33 mouse cellular contexts compared by ENCODE assay signal in genomic region chr15:89020492-89020891, GRCm38 (mm10). TPM values are rescaled to one million over a fixed set of nuclear protein-coding genes. Genes with fewer than 3 reads are reported as not detected.
A peak's percentile ranks its signal among the peaks of the same experiment; 100 is the strongest.
DNase-seq lines count a peak whose midpoint lies in the region; ATAC-seq and TF ChIP-seq lines count a peak whose summit lies in the region.
"Had no signal": no experiment of that assay in that cellular context is flagged by ENCODE, and none has a peak within 500 bp of the region (broad histone marks: within the 10 kb centered on the region; RNA-seq: fewer than 3 reads in every experiment).

No protein-coding gene starts in this region.

- peak overlapping the region; percentile 56 for H3K9ac ChIP-seq in heart, embryonic 11.5 days (ENCODE audit: low read depth, low read length)
- H3K9ac ChIP-seq in heart, embryonic 14.5 days (ENCODE audit: low read length) = peak overlapping the region; percentile 74
- H3K9ac ChIP-seq: embryonic facial prominence, embryonic 12.5 days; embryonic facial prominence, embryonic 15.5 days; forebrain, embryonic 13.5 days; hindbrain, embryonic 14.5 days had no signal

- intact Hi-C loops in heart, postnatal 25 days (cut with DNase I) = no loop called here

- peak overlapping the region; percentile 64 for H3K4me2 ChIP-seq in heart, embryonic 11.5 days
- peak overlapping the region; percentile 62 for H3K4me2 ChIP-seq in heart, embryonic 14.5 days (ENCODE audit: low read length)
- H3K4me2 ChIP-seq in myocyte (ENCODE audit: low read depth) = no peak overlapping the region
- H3K4me2 ChIP-seq: embryonic facial prominence, embryonic 12.5 days; embryonic facial prominence, embryonic 15.5 days; forebrain, embryonic 13.5 days; hindbrain, embryonic 14.5 days had no signal

- H3K27me3 ChIP-seq in heart, embryonic 11.5 days (ENCODE audit: control insufficient read depth, insufficient read depth, low read length) = no peaks in the 10 kb centered on the region
- no peaks in the 10 kb centered on the region for H3K27me3 ChIP-seq in heart, embryonic 14.5 days (ENCODE audit: control insufficient read depth, insufficient read depth, low read length)
- peaks cover 41% of the 10 kb centered on the region for H3K27me3 ChIP-seq in myocyte (ENCODE audit: control insufficient read depth, insufficient read depth, insufficient read length)
- H3K27me3 ChIP-seq: embryonic facial prominence, embryonic 12.5 days; embryonic facial prominence, embryonic 15.5 days; forebrain, embryonic 13.5 days had no signal

- peaks cover 11% of the 10 kb centered on the region for H3K4me1 ChIP-seq in heart, embryonic 11.5 days (ENCODE audit: control insufficient read depth, insufficient read depth, low read length)
- H3K4me1 ChIP-seq in heart, embryonic 14.5 days (ENCODE audit: control insufficient read depth in 2 of 2, insufficient read depth in 2 of 2, low read length in 2 of 2) = peaks cover 9 to 13% of the 10 kb centered on the region in 2 experiments
- H3K4me1 ChIP-seq: embryonic facial prominence, embryonic 12.5 days; embryonic facial prominence, embryonic 15.5 days had no signal

- no peaks in the 10 kb centered on the region for H3K9me3 ChIP-seq in heart, embryonic 11.5 days (replicated peaks; ENCODE audit: control insufficient read depth, low read length)
- no peaks in the 10 kb centered on the region for H3K9me3 ChIP-seq in heart, embryonic 14.5 days (ENCODE audit: control insufficient read depth, low read length)
- H3K9me3 ChIP-seq: embryonic facial prominence, embryonic 12.5 days; embryonic facial prominence, embryonic 15.5 days; forebrain, embryonic 13.5 days; G1E had no signal

- H3ac ChIP-seq in myocyte (ENCODE audit: control insufficient read depth, insufficient read length) = no peak overlapping the region

- no peaks in the 10 kb centered on the region for H3K36me3 ChIP-seq in heart, embryonic 11.5 days (ENCODE audit: control insufficient read depth, insufficient read depth, low read length)
- H3K36me3 ChIP-seq in heart, embryonic 14.5 days (ENCODE audit: control insufficient read depth, insufficient read depth, low read length) = peaks cover 19% of the 10 kb centered on the region
- no peaks in the 10 kb centered on the region for H3K36me3 ChIP-seq in myocyte (ENCODE audit: control insufficient read depth, insufficient read depth)
- H3K36me3 ChIP-seq: embryonic facial prominence, embryonic 12.5 days; embryonic facial prominence, embryonic 15.5 days; G1E had no signal

- peak overlapping the region; percentile 92 for H3K27ac ChIP-seq in heart, embryonic 11.5 days (ENCODE audit: low read depth, low read length)
- H3K27ac ChIP-seq in heart, embryonic 14.5 days (replicated peaks in 1 of 2; ENCODE audit: control insufficient read depth in 1 of 2, insufficient read depth in 1 of 2, low read depth in 2 of 2, low read length in 2 of 2) = peak overlapping the region; percentile 96 to 97
- H3K27ac ChIP-seq: embryonic facial prominence, embryonic 12.5 days; embryonic facial prominence, embryonic 15.5 days; forebrain, embryonic 13.5 days; gastrocnemius, adult 2 months; hindbrain, embryonic 14.5 days; hindbrain, postnatal 0 days had no signal

- 37% methylated on average over 7 of the region's 7 CpGs for whole genome bisulfite sequencing in heart, embryonic 11.5 days (ENCODE audit: insufficient replicate concordance)
- WGBS in heart, embryonic 14.5 days = 25% methylated on average over 7 of the region's 7 CpGs

- peak; percentile 68 for DNase-seq in heart, adult 11 months
- no peak for DNase-seq in heart, adult 9 months (ENCODE audit: low spot score in 2 of 2)
- no peak for DNase-seq in heart, postnatal 25 days (ENCODE audit: low spot score)
- DNase-seq in heart, adult 18-20 months = no peak
- no peak for DNase-seq in gastrocnemius, adult 18-20 months (ENCODE audit: low spot score)
- DNase-seq: adrenal gland, postnatal 10 days; adrenal gland, postnatal 36 days; B cell, adult 2 months; cerebellum, adult 18-20 months; cerebellum, adult 9-10 months; cerebellum, postnatal 14 days; gastrocnemius, adult 2 months; gastrocnemius, postnatal 14 days; kidney, adult 18-20 months; kidney, adult 9 months had no signal

- no peak for TF ChIP-seq POLR2A in myocyte (IDR thresholded peaks at IDR 0.05; ENCODE audit: insufficient read length, low read depth)

- no peaks in the 10 kb centered on the region for H3K79me2 ChIP-seq in myocyte (ENCODE audit: control insufficient read depth, insufficient read depth)

- H3K4me3 ChIP-seq in heart, embryonic 11.5 days (ENCODE audit: low read depth, low read length) = peak overlapping the region; percentile 32
- peak overlapping the region; percentile 44 to 48 for H3K4me3 ChIP-seq in heart, embryonic 14.5 days (ENCODE audit: control insufficient read depth in 1 of 2, insufficient read depth in 1 of 2, low read depth in 1 of 2, low read length in 2 of 2)
- H3K4me3 ChIP-seq in myocyte = no peak overlapping the region
- H3K4me3 ChIP-seq: embryonic facial prominence, embryonic 12.5 days; embryonic facial prominence, embryonic 15.5 days; forebrain, embryonic 13.5 days; gastrocnemius, adult 2 months had no signal

- no peak for ATAC-seq in heart, embryonic 11.5 days (replicated peaks; ENCODE audit: insufficient number of reproducible peaks, low FRiP score, low TSS enrichment)
- peak; percentile 42; the same call in 1 of the 2 replicates for ATAC-seq in heart, embryonic 14.5 days (ENCODE audit: insufficient number of reproducible peaks, insufficient read depth, low FRiP score, low read depth)
- ATAC-seq: forebrain, embryonic 13.5 days; forebrain, embryonic 16.5 days; hindbrain, postnatal 0 days; inflammation-experienced regulatory T-cells, adult 6 months; intestine, embryonic 16.5 days; Patski had no signal

TF ChIP-seq in myocyte, 11 proteins besides CTCF, POLR2A, EP300 and RAD21:
- TF ChIP-seq MYOG (IDR thresholded peaks at IDR 0.05; ENCODE audit: control insufficient read depth in 1 of 3, insufficient read depth in 1 of 3, insufficient read length in 2 of 3, low read depth in 2 of 3) = peak; percentile 18 to 22 (median 21)
- no peak for TF ChIP-seq POLR2AphosphoS2 (IDR thresholded peaks at IDR 0.05; ENCODE audit: insufficient read length, low read depth)
- TF ChIP-seq USF1 (IDR thresholded peaks at IDR 0.05; ENCODE audit: low read depth) = no peak
- TF ChIP-seq SRF (IDR thresholded peaks at IDR 0.05; ENCODE audit: control insufficient read depth, insufficient read length, low read depth) = no peak
- no peak for TF ChIP-seq MAX (IDR thresholded peaks at IDR 0.05; ENCODE audit: low read depth)
- no peak for TF ChIP-seq CEBPB (IDR thresholded peaks at IDR 0.05; ENCODE audit: insufficient read depth, poor library complexity, severe bottlenecking)
- no peak for TF ChIP-seq TCF12 (IDR thresholded peaks at IDR 0.05; ENCODE audit: insufficient read depth, poor library complexity, severe bottlenecking)
- TF ChIP-seq E2F4 (IDR thresholded peaks at IDR 0.05; ENCODE audit: insufficient read depth) = no peak
- peak in 1 of 3 experiments; percentile 15 for TF ChIP-seq MYOD1 (IDR thresholded peaks at IDR 0.05; ENCODE audit: control insufficient read depth in 1 of 3, insufficient read length in 2 of 3, low read depth in 2 of 3)
- no peak for TF ChIP-seq REST (IDR thresholded peaks at IDR 0.05; ENCODE audit: insufficient read depth, insufficient read length)
- no peak for TF ChIP-seq TCF3 (IDR thresholded peaks at IDR 0.05; ENCODE audit: insufficient read length, low read depth)
TF ChIP-seq in myocyte: peak in this region for 2.

RNA-seq across cellular contexts. Expression of gene Mov10l1, which starts 37.8 kb away (rescaled TPM):
- polyA plus RNA-seq in heart, embryonic 11.5 days (2014; fragmentation: Nextera tagmentation; extraction: Ambion mirVana) = 57.6 and 78.6 TPM in 2 replicates
- total RNA-seq in heart, postnatal 25 days (2021) = 10 to 100 TPM; 76.7 to 85.6 TPM
- 86.2 and 92.8 TPM in 2 replicates for polyA plus RNA-seq in heart, embryonic 14.5 days (2014; fragmentation: Nextera tagmentation; extraction: Ambion mirVana)
- 100 to 1,000 TPM; 115 to 121 TPM for total RNA-seq in heart, adult 18-20 months (2021)
- not detected for polyA plus RNA-seq in myocyte (2012; fragmentation: generic; extraction: Trizol)
- total RNA-seq in gastrocnemius, adult 18-20 months (2021) = not detected
- total RNA-seq: adrenal gland, adult 18-20 months; adrenal gland, postnatal 10 days; adrenal gland, postnatal 36 days; CH12.LX; G1E; gastrocnemius, adult 2 months; gastrocnemius, postnatal 14 days; hindbrain, postnatal 0 days had no signal
- polyA plus RNA-seq: forebrain, embryonic 13.5 days; forebrain, embryonic 16.5 days; G1E; hindbrain, embryonic 11.5 days; hindbrain, embryonic 14.5 days; hindbrain, postnatal 0 days; inflammation-experienced regulatory T-cells, adult 6 months; intestine, embryonic 16.5 days; Patski had no signal

RNA-seq across cellular contexts. Expression of gene Panx2, which starts 39.0 kb away (rescaled TPM):
- 1.4 and 1.5 TPM in 2 replicates for polyA plus RNA-seq in heart, embryonic 11.5 days (2014; fragmentation: Nextera tagmentation; extraction: Ambion mirVana)
- total RNA-seq in heart, postnatal 25 days (2021) = 1 to 10 TPM; 1.4 to 1.6 TPM
- 2.3 and 2.6 TPM in 2 replicates for polyA plus RNA-seq in heart, embryonic 14.5 days (2014; fragmentation: Nextera tagmentation; extraction: Ambion mirVana)
- total RNA-seq in heart, adult 18-20 months (2021) = 1 to 10 TPM; 2.0 to 2.4 TPM
- polyA plus RNA-seq in myocyte (2012; fragmentation: generic; extraction: Trizol) = not detected
- not detected for total RNA-seq in gastrocnemius, adult 18-20 months (2021)
- total RNA-seq: CH12.LX; gastrocnemius, adult 2 months had no signal
- polyA plus RNA-seq: inflammation-experienced regulatory T-cells, adult 6 months had no signal

RNA-seq across cellular contexts. Expression of gene Mlc1, which starts 41.7 kb away (rescaled TPM):
- not detected in 2 replicates for polyA plus RNA-seq in heart, embryonic 11.5 days (2014; fragmentation: Nextera tagmentation; extraction: Ambion mirVana)
- not detected for total RNA-seq in heart, postnatal 25 days (2021)
- not detected in 2 replicates for polyA plus RNA-seq in heart, embryonic 14.5 days (2014; fragmentation: Nextera tagmentation; extraction: Ambion mirVana)
- total RNA-seq in heart, adult 18-20 months (2021) = not detected
- polyA plus RNA-seq in myocyte (2012; fragmentation: generic; extraction: Trizol) = not detected
- total RNA-seq in gastrocnemius, adult 18-20 months (2021) = not detected
- total RNA-seq: adrenal gland, adult 18-20 months; adrenal gland, postnatal 36 days; CH12.LX; gastrocnemius, adult 2 months; heart, postnatal 36 days had no signal
- polyA plus RNA-seq: embryonic facial prominence, embryonic 15.5 days; G1E; intestine, embryonic 16.5 days; kidney, embryonic 16.5 days had no signal

RNA-seq across cellular contexts. Expression of gene Trabd, which starts 54.4 kb away (rescaled TPM):
- polyA plus RNA-seq in heart, embryonic 11.5 days (2014; fragmentation: Nextera tagmentation; extraction: Ambion mirVana) = 51.7 and 52.6 TPM in 2 replicates
- 10 to 100 TPM; 44.2 to 45.5 TPM for total RNA-seq in heart, postnatal 25 days (2021)
- 51.6 and 51.9 TPM in 2 replicates for polyA plus RNA-seq in heart, embryonic 14.5 days (2014; fragmentation: Nextera tagmentation; extraction: Ambion mirVana)
- total RNA-seq in heart, adult 18-20 months (2021) = 10 to 100 TPM; 46.6 to 56.5 TPM
- polyA plus RNA-seq in myocyte (2012; fragmentation: generic; extraction: Trizol) = 68.2 TPM
- total RNA-seq in gastrocnemius, adult 18-20 months (2021) = 10 to 100 TPM; 31.6 to 36.1 TPM

Comparison
In these comparisons a context has a peak if more than half of its experiments do, and no peak if none do; other contexts are left out.
1. RNA of gene Mov10l1, which starts 37.8 kb away (total RNA-seq): 115 to 121 TPM in heart, adult 18-20 months and 76.7 to 85.6 TPM in heart, postnatal 25 days; not detected in gastrocnemius, adult 18-20 months; every median in the first group is over 10 times any median in the second.